Mouse (Mus musculus): ENCODE measurements at regions not wholly inside any gene's neighbourhood (a gene's known extent, or its start where the extent isn't known, plus 50 kb on each side); places are given as distances from the start of the nearest gene placed in this dataset.

DNA sequence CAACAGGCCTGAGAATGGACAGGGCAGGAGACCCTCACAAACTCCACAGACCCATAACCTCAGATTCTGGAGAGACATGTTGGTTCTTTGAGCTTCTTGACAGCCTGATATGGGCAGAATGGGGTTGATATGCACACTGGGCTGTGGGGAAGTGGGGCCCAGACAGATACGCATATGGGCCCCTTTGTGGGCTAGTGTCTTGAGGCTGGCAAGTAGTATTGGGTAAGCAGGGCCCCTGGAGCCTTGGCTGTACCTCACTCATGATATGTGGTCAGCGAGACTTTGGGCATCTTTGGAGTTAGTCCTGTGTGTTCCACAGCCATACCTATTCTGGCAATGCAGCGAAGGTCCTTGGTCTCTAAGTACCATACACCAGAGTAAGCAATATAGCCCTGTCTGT is 119.3 kb downstream of the 1810010D01Rik start:
- WGBS (ENCODE audit: insufficient replicate concordance): 30% methylated on average over 3 of the region's 3 CpGs
- Histone ChIP-seq H3K27ac (no peak overlapping the region), H3K9me3 (ENCODE audit: control insufficient read depth, low read length) (no peaks in the 10 kb centered on the region), H3K4me3 (ENCODE audit: insufficient read depth in 1 of 2, low read depth in 2 of 2, low read length in 2 of 2) (no peak overlapping the region), H3K9ac (replicated peaks) (no peak overlapping the region), H3K4me1 (replicated peaks; ENCODE audit: control insufficient read depth in 2 of 2, insufficient read depth in 2 of 2, low read length in 1 of 2) (peaks cover 0 to 19% of the 10 kb centered on the region in 2 experiments; a peak in 2 of 4 replicates), H3K36me3 (replicated peaks; ENCODE audit: control insufficient read depth, insufficient read depth, low read depth) (no peaks in the 10 kb centered on the region), H3K4me2 (ENCODE audit: low read depth) (no peak overlapping the region), H3K27me3 (ENCODE audit: control insufficient read depth, insufficient read depth, low read length) (no peaks in the 10 kb centered on the region)
- ATAC-seq (ENCODE audit: insufficient read depth): no peak
- TF ChIP-seq CTCF (IDR thresholded peaks at IDR 0.05; ENCODE audit: low read depth) (no peak), EP300 (IDR thresholded peaks at IDR 0.05; ENCODE audit: low read depth) (no peak)
- DNase-seq (ENCODE audit: low read depth in 3 of 3, low spot score in 3 of 3): no peak

DNA sequence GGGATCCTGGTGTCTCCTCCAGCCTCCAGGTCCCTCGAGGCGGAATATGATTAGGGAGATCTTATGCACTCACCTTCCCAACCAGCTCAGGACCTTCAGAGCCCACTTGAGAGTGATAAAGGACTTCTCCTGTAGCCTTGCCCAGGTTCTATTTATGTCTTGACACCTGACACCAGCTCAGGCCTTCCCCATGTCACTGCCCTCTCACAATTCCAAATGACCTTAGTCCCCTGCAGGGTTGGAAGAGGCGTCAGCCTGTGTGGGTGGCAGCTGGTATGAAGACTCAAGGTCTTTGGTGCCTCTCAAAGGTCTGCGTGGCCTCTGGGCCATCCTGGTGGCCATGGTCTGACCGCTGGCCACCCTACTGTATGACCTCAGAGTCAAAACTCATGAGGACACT is 120.1 kb downstream of the 1810010D01Rik start:
- no peak for DNase-seq (ENCODE audit: low read depth in 3 of 3, low spot score in 3 of 3)
- TF ChIP-seq EP300 (IDR thresholded peaks at IDR 0.05; ENCODE audit: low read depth) (no peak), CTCF (IDR thresholded peaks at IDR 0.05; ENCODE audit: low read depth) (no peak)
- Histone ChIP-seq H3K4me3 (ENCODE audit: insufficient read depth in 1 of 2, low read depth in 2 of 2, low read length in 2 of 2) (no peak overlapping the region), H3K4me1 (replicated peaks; ENCODE audit: control insufficient read depth in 2 of 2, insufficient read depth in 2 of 2, low read length in 1 of 2) (peaks cover 0 to 22% of the 10 kb centered on the region in 2 experiments; a peak in 1 of 4 replicates), H3K9ac (replicated peaks) (no peak overlapping the region), H3K36me3 (replicated peaks; ENCODE audit: control insufficient read depth, insufficient read depth, low read depth) (no peaks in the 10 kb centered on the region), H3K4me2 (ENCODE audit: low read depth) (no peak overlapping the region), H3K27ac (no peak overlapping the region), H3K9me3 (ENCODE audit: control insufficient read depth, low read length) (no peaks in the 10 kb centered on the region), H3K27me3 (ENCODE audit: control insufficient read depth, insufficient read depth, low read length) (no peaks in the 10 kb centered on the region)
- ATAC-seq (ENCODE audit: insufficient read depth): no peak
- 65% methylated on average over 5 of the region's 5 CpGs for WGBS (ENCODE audit: insufficient replicate concordance)

DNA sequence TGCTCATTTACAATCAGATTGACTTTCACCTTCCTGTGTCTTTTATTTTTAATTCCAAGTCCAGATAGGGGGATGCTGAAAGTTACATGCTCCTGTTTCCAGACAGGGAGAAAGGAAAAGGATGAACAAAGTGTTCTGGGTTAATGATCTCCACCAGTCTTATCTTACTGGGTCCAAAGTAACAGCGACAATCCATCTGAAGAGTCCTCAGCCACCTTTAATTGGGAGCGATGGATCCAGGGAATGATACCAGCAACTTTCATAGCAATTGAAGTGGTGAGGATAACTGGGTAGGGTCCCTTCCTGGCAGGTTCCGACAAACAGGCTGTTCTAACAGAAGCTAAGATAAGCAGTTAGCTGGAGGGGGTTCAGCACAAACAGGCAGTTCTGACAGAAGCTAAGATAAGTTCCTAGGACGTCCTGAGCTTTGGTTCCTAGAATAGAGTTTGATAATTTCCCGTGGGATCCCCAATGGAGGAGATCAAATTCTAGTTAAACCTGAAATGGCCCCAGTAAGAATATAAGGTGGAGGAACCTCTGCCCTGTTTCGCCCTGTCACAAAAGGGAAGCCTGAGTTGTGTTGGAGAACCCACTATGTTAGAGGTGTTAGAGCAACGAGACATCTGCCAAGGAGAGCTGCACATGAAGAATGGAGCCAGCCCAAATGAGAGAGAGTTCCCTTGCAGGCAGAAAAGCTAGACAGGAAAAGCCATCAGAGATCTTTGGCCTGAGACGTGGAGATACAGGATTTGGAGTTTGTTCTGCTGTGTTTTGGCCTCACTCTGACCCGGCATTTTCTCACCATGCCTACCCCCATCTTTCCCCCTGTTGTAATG is 124.8 kb downstream of the 1810010D01Rik start:
- ATAC-seq (ENCODE audit: insufficient read depth): no peak
- H3K4me1 ChIP-seq (replicated peaks; ENCODE audit: control insufficient read depth in 2 of 2, insufficient read depth in 2 of 2, low read length in 1 of 2): peaks cover 0 to 13% of the 10 kb centered on the region in 2 experiments; a peak in 1 of 4 replicates
- 26% methylated on average over 9 of the region's 9 CpGs for WGBS (ENCODE audit: insufficient replicate concordance)
- H3K9ac ChIP-seq (replicated peaks): no peak overlapping the region
- H3K27me3 ChIP-seq (ENCODE audit: control insufficient read depth, insufficient read depth, low read length): no peaks in the 10 kb centered on the region
- no peaks in the 10 kb centered on the region for H3K36me3 ChIP-seq (replicated peaks; ENCODE audit: control insufficient read depth, insufficient read depth, low read depth)
- no peak overlapping the region for H3K4me2 ChIP-seq (ENCODE audit: low read depth)
- no peaks in the 10 kb centered on the region for H3K9me3 ChIP-seq (ENCODE audit: control insufficient read depth, low read length)
- no peak overlapping the region for H3K4me3 ChIP-seq (ENCODE audit: insufficient read depth in 1 of 2, low read depth in 2 of 2, low read length in 2 of 2)
- H3K27ac ChIP-seq: no peak overlapping the region
- no peak for TF ChIP-seq CTCF (IDR thresholded peaks at IDR 0.05; ENCODE audit: low read depth)
- TF ChIP-seq EP300 (IDR thresholded peaks at IDR 0.05; ENCODE audit: low read depth): no peak
- no peak for DNase-seq (ENCODE audit: low read depth in 3 of 3, low spot score in 3 of 3)

DNA sequence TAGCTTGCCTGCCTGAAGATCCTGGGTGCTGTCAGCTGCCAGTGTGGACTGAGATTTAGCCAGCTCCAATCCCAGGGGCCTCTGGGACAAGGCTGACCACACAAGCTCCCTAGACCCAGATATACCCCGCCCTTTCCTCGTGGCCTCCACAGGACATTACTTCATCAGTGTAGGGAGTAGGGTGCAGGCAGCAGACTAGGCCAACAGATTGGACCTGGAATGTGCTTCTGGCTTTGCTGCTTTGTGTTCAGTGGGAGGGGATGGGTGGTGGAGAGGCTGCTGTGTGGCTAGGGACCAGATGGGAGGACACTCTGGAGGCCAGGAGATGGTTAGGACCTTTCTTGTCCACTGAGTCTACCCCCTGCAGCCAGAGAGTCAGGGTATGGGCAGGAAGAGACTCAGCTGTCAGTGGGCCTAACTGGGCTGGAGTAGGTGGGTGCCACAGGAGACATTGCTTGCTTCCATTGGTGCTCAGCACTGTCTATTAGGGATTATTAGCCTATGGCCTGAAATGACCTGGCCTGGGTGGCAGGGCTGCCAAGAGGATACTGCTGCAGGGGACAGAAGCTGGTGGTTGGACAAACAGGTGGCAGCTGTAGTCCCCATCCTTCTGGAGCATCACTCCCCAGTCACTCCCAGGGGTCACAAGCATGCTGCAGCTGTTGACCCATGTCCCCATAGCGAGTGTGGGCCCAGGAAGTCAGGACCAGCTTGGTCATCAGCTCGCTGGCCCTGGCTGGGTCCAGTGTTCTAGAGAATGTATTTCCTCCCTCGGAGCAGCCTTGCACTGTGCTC is 132.5 kb upstream of the Ccnd1 start:
- no peak overlapping the region for H3K4me2 ChIP-seq (ENCODE audit: low read depth)
- DNase-seq (ENCODE audit: low read depth in 3 of 3, low spot score in 3 of 3) (no peak), ATAC-seq (ENCODE audit: insufficient read depth) (no peak)
- no peak for TF ChIP-seq CTCF (IDR thresholded peaks at IDR 0.05; ENCODE audit: low read depth)
- no peak for TF ChIP-seq EP300 (IDR thresholded peaks at IDR 0.05; ENCODE audit: low read depth)
- H3K27ac ChIP-seq: no peak overlapping the region
- WGBS (ENCODE audit: insufficient replicate concordance): 38% methylated on average over 5 of the region's 5 CpGs
- no peak overlapping the region for H3K9ac ChIP-seq (replicated peaks)
- no peaks in the 10 kb centered on the region for H3K4me1 ChIP-seq (replicated peaks; ENCODE audit: control insufficient read depth in 2 of 2, insufficient read depth in 2 of 2, low read length in 1 of 2)
- no peak overlapping the region for H3K4me3 ChIP-seq (ENCODE audit: insufficient read depth in 1 of 2, low read depth in 2 of 2, low read length in 2 of 2)
- H3K9me3 ChIP-seq (ENCODE audit: control insufficient read depth, low read length): no peaks in the 10 kb centered on the region
- no peaks in the 10 kb centered on the region for H3K27me3 ChIP-seq (ENCODE audit: control insufficient read depth, insufficient read depth, low read length)
- no peaks in the 10 kb centered on the region for H3K36me3 ChIP-seq (replicated peaks; ENCODE audit: control insufficient read depth, insufficient read depth, low read depth)

DNA sequence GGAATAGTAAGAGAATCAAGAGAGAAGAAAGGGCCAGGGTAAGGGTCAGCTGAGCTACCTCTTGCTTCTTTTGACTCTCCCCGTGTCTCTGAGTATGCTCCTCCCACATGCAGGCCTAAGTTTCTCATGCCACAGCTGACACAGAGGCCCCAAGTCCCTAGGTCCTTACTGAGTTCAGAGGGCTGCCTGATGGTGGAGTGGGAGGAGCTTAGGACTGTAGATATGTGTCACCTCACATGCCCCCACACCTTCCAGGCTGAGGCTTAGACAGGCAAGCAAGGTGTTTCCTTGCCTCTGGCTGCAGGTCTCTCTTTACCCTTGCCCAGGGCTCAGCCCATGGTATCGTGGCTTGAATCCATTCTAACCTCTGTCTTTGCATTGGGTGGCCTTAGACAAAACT is 131.8 kb upstream of the Ccnd1 start:
- Histone ChIP-seq H3K9ac (replicated peaks) (no peak overlapping the region), H3K4me3 (ENCODE audit: insufficient read depth in 1 of 2, low read depth in 2 of 2, low read length in 2 of 2) (no peak overlapping the region), H3K4me1 (replicated peaks; ENCODE audit: control insufficient read depth in 2 of 2, insufficient read depth in 2 of 2, low read length in 1 of 2) (no peaks in the 10 kb centered on the region), H3K27ac (no peak overlapping the region), H3K27me3 (ENCODE audit: control insufficient read depth, insufficient read depth, low read length) (no peaks in the 10 kb centered on the region), H3K36me3 (replicated peaks; ENCODE audit: control insufficient read depth, insufficient read depth, low read depth) (no peaks in the 10 kb centered on the region), H3K4me2 (ENCODE audit: low read depth) (no peak overlapping the region), H3K9me3 (ENCODE audit: control insufficient read depth, low read length) (no peaks in the 10 kb centered on the region)
- DNase-seq (ENCODE audit: low read depth in 3 of 3, low spot score in 3 of 3) (no peak), ATAC-seq (ENCODE audit: insufficient read depth) (no peak)
- WGBS (ENCODE audit: insufficient replicate concordance): 33% methylated on average over 2 of the region's 2 CpGs
- TF ChIP-seq EP300 (IDR thresholded peaks at IDR 0.05; ENCODE audit: low read depth): no peak
- TF ChIP-seq CTCF (IDR thresholded peaks at IDR 0.05; ENCODE audit: low read depth): no peak

All from liver, embryonic 14.5 days (tissue).